Mouse (Mus musculus): ENCODE results near the gene Pcp4.

GRCm38 (mm10) chr16:96494079-96494478 lies 26.7 kb downstream of the Pcp4 start:
- TF ChIP-seq CTCF (conservative IDR thresholded peaks at IDR 0.05 in 1 of 2, IDR thresholded peaks at IDR 0.05 in 1 of 2; ENCODE audit: low read depth in 2 of 2, low read length in 2 of 2) = no peak
- no peak for TF ChIP-seq MXI1 (IDR thresholded peaks at IDR 0.05; ENCODE audit: low read depth, low read length)
- no peak for TF ChIP-seq POLR2A (IDR thresholded peaks at IDR 0.05; ENCODE audit: low read depth, low read length)
- no peak for TF ChIP-seq ZNF384 (IDR thresholded peaks at IDR 0.05; ENCODE audit: low read depth, low read length)
- TF ChIP-seq USF2 (conservative IDR thresholded peaks at IDR 0.05; ENCODE audit: low read depth, low read length) = no peak
- no peak for TF ChIP-seq ZKSCAN1 (IDR thresholded peaks at IDR 0.05; ENCODE audit: borderline replicate concordance, low read depth, low read length)
- TF ChIP-seq JUND (conservative IDR thresholded peaks at IDR 0.05; ENCODE audit: low read depth, low read length) = no peak
- TF ChIP-seq MAX (IDR thresholded peaks at IDR 0.05; ENCODE audit: low read length) = no peak
- TF ChIP-seq MYC (IDR thresholded peaks at IDR 0.05; ENCODE audit: low read depth, low read length) = no peak
- TF ChIP-seq TBP (conservative IDR thresholded peaks at IDR 0.05; ENCODE audit: low read depth, low read length) = no peak
- TF ChIP-seq MAFK (IDR thresholded peaks at IDR 0.05; ENCODE audit: insufficient replicate concordance, low read length) = no peak
- no peak for TF ChIP-seq TCF12 (IDR thresholded peaks at IDR 0.05; ENCODE audit: low read depth, low read length)
- no peak for TF ChIP-seq GABPA (IDR thresholded peaks at IDR 0.05; ENCODE audit: insufficient replicate concordance, low read depth, low read length)
